Mouse (Mus musculus): Measurements from ENCODE around the gene Fbxw10. TPM values are rescaled to one million over a fixed set of nuclear protein-coding genes. Genes with fewer than 3 reads are reported as not detected.
A peak's percentile ranks its signal among the peaks of the same experiment; 100 is the strongest.

The Fbxw10 gene
- polyA plus RNA-seq, 1 experiment from 2014 or later = 0.40 TPM

GRCm38 (mm10) chr11:62879220-62880048 lies 32.6 kb downstream of the Fbxw10 start, which contains the start of gene Tvp23b:
Gene Tvp23b (plus strand): TSS chr11:62879455.
- WGBS = 2% methylated on average over 55 of the region's 55 CpGs

GRCm38 (mm10) chr11:62883407-62883806 lies 36.5 kb downstream of the Fbxw10 start:
- H3K9me3 ChIP-seq (replicated peaks) = no peaks in the 10 kb centered on the region
- WGBS = 90% methylated on average over 8 of the region's 8 CpGs
- peaks cover 31% of the 10 kb centered on the region for H3K36me3 ChIP-seq
- 0 out of 2 replicates have a peak, but pooled peaks cover 3% of the 10 kb centered on the region for H3K4me1 ChIP-seq
- no peaks in the 10 kb centered on the region for H3K27me3 ChIP-seq
- no peak for ATAC-seq (ENCODE audit: low FRiP score)
- no peak overlapping the region for H3K4me2 ChIP-seq (replicated peaks)
- H3K4me3 ChIP-seq = no peak overlapping the region
- H3K27ac ChIP-seq = no peak overlapping the region
- no peak overlapping the region for H3K9ac ChIP-seq

More at GRCm38 (mm10) chr11:62879220-62880048, 32.6 kb downstream of the Fbxw10 start, which contains the start of gene Tvp23b:
- Histone ChIP-seq H3K27ac (peak within 1 kb of the TSS; percentile 78), H3K4me1 (0 out of 2 replicates have a peak, but pooled peaks cover 3% of the 10 kb centered on the region), H3K9me3 (replicated peaks) (no peaks in the 10 kb centered on the region), H3K4me2 (replicated peaks) (peak within 1 kb of the TSS; percentile 68), H3K4me3 (peak within 1 kb of the TSS; percentile 79), H3K27me3 (no peaks in the 10 kb centered on the region), H3K9ac (peak within 1 kb of the TSS; percentile 85), H3K36me3 (peaks cover 11% of the 10 kb centered on the region)
- ATAC-seq (ENCODE audit: low FRiP score) = peak; percentile 96

GRCm38 (mm10) chr11:62885323-62885722 lies 38.5 kb downstream of the Fbxw10 start:
- 0 out of 2 replicates have a peak, but pooled peaks cover 1% of the 10 kb centered on the region for H3K4me1 ChIP-seq
- peaks cover 42% of the 10 kb centered on the region for H3K36me3 ChIP-seq
- 77% methylated on average over 5 of the region's 5 CpGs for WGBS
- no peaks in the 10 kb centered on the region for H3K9me3 ChIP-seq (replicated peaks)
- no peak overlapping the region for H3K4me2 ChIP-seq (replicated peaks)
- ATAC-seq (ENCODE audit: low FRiP score) = no peak
- no peak overlapping the region for H3K4me3 ChIP-seq
- H3K27ac ChIP-seq = no peak overlapping the region
- no peaks in the 10 kb centered on the region for H3K27me3 ChIP-seq
- H3K9ac ChIP-seq = no peak overlapping the region

- Histone ChIP-seq H3K27ac (no peak overlapping the region), H3K4me3 (no peak overlapping the region), H3K4me1 (no peaks in the 10 kb centered on the region), H3K9me3 (replicated peaks) (no peaks in the 10 kb centered on the region), H3K36me3 (peaks cover 50% of the 10 kb centered on the region), H3K27me3 (no peaks in the 10 kb centered on the region), H3K9ac (no peak overlapping the region), H3K4me2 (replicated peaks) (no peak overlapping the region)
- 87% methylated on average over 4 of the region's 4 CpGs for WGBS
- ATAC-seq (ENCODE audit: low FRiP score) = no peak
Observed at GRCm38 (mm10) chr11:62890796-62891195, 43.9 kb downstream of the Fbxw10 start.

GRCm38 (mm10) chr11:62891763-62892162 lies 44.9 kb downstream of the Fbxw10 start:
- H3K4me2 ChIP-seq (replicated peaks) = no peak overlapping the region
- 96% methylated on average over 11 of the region's 11 CpGs for WGBS
- no peaks in the 10 kb centered on the region for H3K27me3 ChIP-seq
- ATAC-seq (ENCODE audit: low FRiP score) = no peak
- no peak overlapping the region for H3K27ac ChIP-seq
- H3K4me3 ChIP-seq = no peak overlapping the region
- H3K9ac ChIP-seq = no peak overlapping the region
- H3K9me3 ChIP-seq (replicated peaks) = no peaks in the 10 kb centered on the region
- peaks cover 48% of the 10 kb centered on the region for H3K36me3 ChIP-seq
- no peaks in the 10 kb centered on the region for H3K4me1 ChIP-seq

GRCm38 (mm10) chr11:62901699-62902323 lies 54.9 kb downstream of the Fbxw10 start:
- Histone ChIP-seq H3K4me2 (replicated peaks) (no peak overlapping the region), H3K4me1 (no peaks in the 10 kb centered on the region), H3K27ac (no peak overlapping the region), H3K4me3 (no peak overlapping the region), H3K9ac (no peak overlapping the region), H3K9me3 (replicated peaks) (no peaks in the 10 kb centered on the region), H3K27me3 (no peaks in the 10 kb centered on the region), H3K36me3 (no peaks in the 10 kb centered on the region; the same call in 1 of the 2 replicates)
- 0 out of 2 replicates have a peak, but pooled peaks have one; percentile 58 for ATAC-seq (ENCODE audit: low FRiP score)
- WGBS = 39% methylated on average over 12 of the region's 12 CpGs

GRCm38 (mm10) chr11:62903871-62904495 lies 57.1 kb downstream of the Fbxw10 start:
- Histone ChIP-seq H3K27me3 (no peaks in the 10 kb centered on the region), H3K27ac (no peak overlapping the region), H3K4me1 (no peaks in the 10 kb centered on the region), H3K9me3 (replicated peaks) (no peaks in the 10 kb centered on the region), H3K9ac (no peak overlapping the region), H3K36me3 (no peaks in the 10 kb centered on the region), H3K4me2 (replicated peaks) (no peak overlapping the region), H3K4me3 (no peak overlapping the region)
- no peak for ATAC-seq (ENCODE audit: low FRiP score)
- WGBS = 69% methylated on average over 6 of the region's 6 CpGs

GRCm38 (mm10) chr11:62909720-62910306 lies 62.9 kb downstream of the Fbxw10 start:
- H3K4me3 ChIP-seq = no peak overlapping the region
- no peak overlapping the region for H3K27ac ChIP-seq
- no peak for ATAC-seq (ENCODE audit: low FRiP score)
- WGBS = 81% methylated on average over 3 of the region's 3 CpGs
- no peaks in the 10 kb centered on the region for H3K9me3 ChIP-seq (replicated peaks)
- H3K36me3 ChIP-seq = no peaks in the 10 kb centered on the region
- H3K4me2 ChIP-seq (replicated peaks) = no peak overlapping the region
- no peaks in the 10 kb centered on the region for H3K27me3 ChIP-seq
- no peak overlapping the region for H3K9ac ChIP-seq
- peaks cover 5% of the 10 kb centered on the region; the same call in 1 of the 2 replicates for H3K4me1 ChIP-seq

GRCm38 (mm10) chr11:62911362-62911761 lies 64.5 kb downstream of the Fbxw10 start:
- no peaks in the 10 kb centered on the region for H3K9me3 ChIP-seq (replicated peaks)
- H3K4me1 ChIP-seq = peaks cover 5% of the 10 kb centered on the region; the same call in 1 of the 2 replicates
- peak; percentile 77 for ATAC-seq (ENCODE audit: low FRiP score)
- H3K27ac ChIP-seq = peak overlapping the region; percentile 41; the same call in 1 of the 2 replicates
- H3K9ac ChIP-seq = no peak overlapping the region
- no peaks in the 10 kb centered on the region for H3K27me3 ChIP-seq
- H3K36me3 ChIP-seq = no peaks in the 10 kb centered on the region
- H3K4me2 ChIP-seq (replicated peaks) = no peak overlapping the region
- no peak overlapping the region for H3K4me3 ChIP-seq
- WGBS = 37% methylated on average over 8 of the region's 8 CpGs

GRCm38 (mm10) chr11:62913141-62913540 lies 66.3 kb downstream of the Fbxw10 start:
- ATAC-seq (ENCODE audit: low FRiP score) = no peak
- no peak overlapping the region for H3K4me2 ChIP-seq (replicated peaks)
- no peak overlapping the region for H3K4me3 ChIP-seq
- no peak overlapping the region for H3K9ac ChIP-seq
- H3K36me3 ChIP-seq = no peaks in the 10 kb centered on the region
- H3K27ac ChIP-seq = no peak overlapping the region
- peaks cover 5% of the 10 kb centered on the region; the same call in 1 of the 2 replicates for H3K4me1 ChIP-seq
- WGBS = 89% methylated on average over 2 of the region's 2 CpGs
- H3K27me3 ChIP-seq = no peaks in the 10 kb centered on the region
- H3K9me3 ChIP-seq (replicated peaks) = no peaks in the 10 kb centered on the region

GRCm38 (mm10) chr11:62914532-62914931 lies 67.7 kb downstream of the Fbxw10 start:
- H3K9ac ChIP-seq = no peak overlapping the region
- no peak for ATAC-seq (ENCODE audit: low FRiP score)
- H3K4me3 ChIP-seq = no peak overlapping the region
- peaks cover 5% of the 10 kb centered on the region; the same call in 1 of the 2 replicates for H3K4me1 ChIP-seq
- 0 out of 2 replicates have a peak, but pooled peaks cover 5% of the 10 kb centered on the region for H3K9me3 ChIP-seq (replicated peaks)
- H3K4me2 ChIP-seq (replicated peaks) = no peak overlapping the region
- H3K36me3 ChIP-seq = no peaks in the 10 kb centered on the region
- no peak overlapping the region for H3K27ac ChIP-seq
- no peaks in the 10 kb centered on the region for H3K27me3 ChIP-seq
- 64% methylated on average over 6 of the region's 6 CpGs for WGBS

Measured in hindbrain, embryonic 12.5 days (tissue).